Mouse (Mus musculus): Measurements from ENCODE around the gene Hnrnpul2.

DNA sequence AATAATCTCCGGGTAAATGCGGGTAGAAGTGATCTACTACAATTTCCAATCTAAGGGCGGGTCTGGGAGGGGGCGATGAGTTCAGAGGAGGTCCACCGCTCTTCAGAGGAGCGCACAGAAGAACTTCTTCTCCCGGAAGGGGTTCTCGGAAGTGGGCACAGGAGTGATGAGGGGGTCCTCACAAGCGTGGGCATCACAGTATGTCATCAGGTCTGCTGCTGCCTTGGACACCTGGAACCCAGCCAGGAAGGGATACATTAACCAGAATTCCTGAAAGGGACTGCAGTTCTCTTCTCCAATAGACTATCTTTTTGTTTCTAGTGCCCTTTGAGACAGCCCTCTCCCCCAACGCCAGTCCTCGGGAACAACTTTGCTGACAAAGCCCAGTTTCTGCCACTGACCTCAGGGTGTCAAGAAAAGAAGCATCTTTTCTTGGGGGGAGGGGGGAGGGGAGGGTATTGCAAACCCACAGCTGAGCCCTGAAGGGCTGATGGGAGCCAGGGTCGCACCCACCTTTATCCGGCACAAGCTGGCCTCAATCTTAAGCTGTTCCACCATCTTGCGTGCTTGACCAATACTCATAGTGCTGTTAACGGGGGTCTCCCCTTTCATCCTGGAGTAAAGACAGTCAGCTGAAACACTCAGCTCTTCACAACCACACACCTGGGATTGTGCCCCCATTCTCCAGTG lies 18.4 kb downstream of the Hnrnpul2 start:
- no peak for TF ChIP-seq GATA1 (IDR thresholded peaks at IDR 0.05; ENCODE audit: borderline replicate concordance, low read length)
- TF ChIP-seq FLI1 (IDR thresholded peaks at IDR 0.05; ENCODE audit: low read length): no peak

Data from megakaryocyte, embryonic 14.5 days (primary cell).